Mouse (Mus musculus) mouse trophoblast stem cell (cell line): ENCODE measurements around the gene Iqsec1.

Source experiments
- in situ Hi-C, 2 experiments: fragments of 300-500 bp; cut with MseI, MboI; formaldehyde crosslinking; loops; 2 replicates in 1 of 2; 3 replicates in 1 of 2; pipeline ENCODE4 v1.15.1; 2025

The Iqsec1 gene

DNA sequence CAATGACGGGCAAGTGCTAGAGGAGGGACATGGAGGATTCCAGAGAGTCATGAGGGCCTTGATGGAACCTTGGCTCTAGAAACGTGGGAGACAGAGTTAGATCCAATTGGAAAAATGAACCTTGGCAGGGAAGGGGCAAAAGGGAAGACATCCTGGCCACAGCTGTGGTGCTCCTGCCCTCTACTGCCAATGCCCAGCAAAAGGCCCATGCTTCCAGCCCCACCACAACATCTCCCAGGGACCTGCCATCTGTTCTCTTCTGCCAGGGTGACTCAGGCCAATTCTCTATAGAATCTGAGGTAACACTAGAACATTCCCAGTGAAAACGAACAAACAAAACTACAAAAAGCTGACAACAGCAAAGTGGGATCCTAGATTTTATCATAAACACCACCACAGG, 173.1 kb downstream of the Iqsec1 start:
- in situ Hi-C loops = loop anchor here in 1 of 2 experiments (25.0 kb wide), 1 partner anchor 247 kb away; no protein-coding TSS in a partner anchor

DNA sequence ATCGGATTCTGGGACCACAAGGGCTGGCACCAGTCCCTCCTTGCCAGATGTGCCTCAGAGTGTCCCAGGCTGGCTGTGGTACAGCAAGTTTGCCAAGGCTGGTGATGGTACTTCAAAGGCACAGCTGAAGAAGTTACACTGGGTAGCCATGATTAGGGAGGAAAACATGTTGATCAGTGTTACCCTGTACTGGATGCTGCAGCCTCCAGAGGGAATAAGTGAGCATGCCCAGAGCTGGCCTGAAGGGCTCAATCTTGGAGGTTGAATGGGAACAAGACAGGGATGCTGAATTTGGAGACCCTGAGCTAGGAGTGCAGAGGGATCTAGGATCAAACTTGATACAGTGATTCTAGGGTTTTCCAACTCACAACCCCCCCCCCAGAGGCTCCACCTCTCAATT, 175.0 kb downstream of the Iqsec1 start:
- in situ Hi-C loops = loop anchor here in 1 of 2 experiments (25.0 kb wide), 1 partner anchor 249 kb away; no protein-coding TSS in a partner anchor

DNA sequence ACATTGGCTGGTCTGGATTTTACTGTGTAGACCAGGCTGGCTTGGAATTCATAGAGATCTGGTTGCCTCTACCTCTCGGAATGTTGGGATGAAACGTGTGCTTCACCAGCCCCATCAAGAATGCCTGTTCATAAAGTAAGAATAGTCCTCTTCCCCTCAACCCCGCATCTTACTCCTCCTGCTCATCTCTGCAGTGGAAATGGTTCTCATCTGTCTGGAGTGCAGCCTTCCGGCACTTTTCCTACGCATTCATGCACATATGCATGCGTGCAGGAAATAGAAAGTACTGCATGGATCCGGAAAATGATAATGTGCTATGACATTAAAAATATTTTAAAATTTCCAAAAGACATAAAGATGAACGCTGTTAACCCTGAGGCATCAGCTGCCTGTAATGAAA, 175.9 kb downstream of the Iqsec1 start:
- in situ Hi-C loops = loop anchor here in 1 of 2 experiments (25.0 kb wide), 1 partner anchor 250 kb away; no protein-coding TSS in a partner anchor

DNA sequence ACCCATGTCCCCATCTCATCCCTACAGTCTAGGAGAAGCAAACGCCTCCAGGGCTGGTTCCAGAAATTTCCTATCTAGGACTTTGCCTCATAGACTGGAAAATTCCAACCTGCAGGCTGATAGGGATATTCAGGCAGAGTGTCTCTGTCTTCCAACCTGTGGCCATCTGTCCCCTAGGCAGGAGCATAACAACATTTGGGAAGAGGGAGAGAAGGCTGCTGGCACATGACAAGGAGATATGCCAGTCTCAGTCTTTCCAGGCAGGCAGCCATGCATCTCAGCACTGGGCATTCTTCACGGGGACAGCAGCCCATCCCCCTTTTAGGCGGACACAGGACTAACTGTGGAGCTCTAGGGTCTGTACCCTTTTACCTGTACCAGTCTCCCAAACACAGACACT, 176.4 kb downstream of the Iqsec1 start:
- in situ Hi-C loops = loop anchor here in 1 of 2 experiments (25.0 kb wide), 1 partner anchor 250 kb away; no protein-coding TSS in a partner anchor

DNA sequence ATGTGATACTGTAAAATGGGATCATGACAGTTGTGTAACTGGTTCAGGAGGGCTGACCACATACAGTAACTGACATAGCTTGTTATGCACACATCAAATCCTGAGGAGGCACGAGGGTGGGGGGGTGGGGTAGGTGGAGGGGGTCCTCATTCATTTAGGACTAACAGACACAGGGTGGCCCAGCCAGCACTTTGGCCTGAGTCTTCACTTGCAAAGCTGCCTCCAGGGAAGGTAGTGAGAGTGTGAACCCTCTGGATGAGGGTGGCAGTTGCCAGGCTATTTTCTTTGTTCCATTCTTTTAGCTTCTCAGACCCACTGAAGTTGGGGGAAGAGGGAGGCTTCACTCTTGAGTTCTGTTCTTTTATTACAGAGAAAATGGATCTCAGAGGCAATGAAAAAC, 177.9 kb downstream of the Iqsec1 start:
- in situ Hi-C loops = loop anchor here in 1 of 2 experiments (25.0 kb wide), 1 partner anchor 252 kb away; no protein-coding TSS in a partner anchor

DNA sequence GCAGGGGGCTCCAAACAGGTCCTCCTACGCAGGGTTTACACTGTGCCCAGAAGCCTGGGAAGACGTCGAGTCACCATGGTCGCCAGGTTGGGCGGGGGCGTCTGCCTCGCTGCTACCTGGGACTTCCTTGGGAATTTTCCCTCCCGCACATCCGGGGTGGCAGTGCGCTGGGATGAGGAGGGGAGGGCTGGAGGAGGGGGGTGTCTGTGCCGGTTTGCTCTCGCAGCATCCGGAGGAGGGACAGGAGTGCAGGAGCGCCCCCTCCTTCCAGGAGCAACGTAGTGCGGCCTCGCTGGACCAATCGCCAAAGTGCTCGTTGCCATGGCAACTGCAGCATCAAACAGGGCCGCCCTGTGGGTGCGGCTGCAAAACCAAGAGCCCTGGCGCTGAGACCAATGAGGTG, 178.5 kb downstream of the Iqsec1 start:
- in situ Hi-C loops = loop anchor here in 1 of 2 experiments (25.0 kb wide), 1 partner anchor 252 kb away; no protein-coding TSS in a partner anchor

DNA sequence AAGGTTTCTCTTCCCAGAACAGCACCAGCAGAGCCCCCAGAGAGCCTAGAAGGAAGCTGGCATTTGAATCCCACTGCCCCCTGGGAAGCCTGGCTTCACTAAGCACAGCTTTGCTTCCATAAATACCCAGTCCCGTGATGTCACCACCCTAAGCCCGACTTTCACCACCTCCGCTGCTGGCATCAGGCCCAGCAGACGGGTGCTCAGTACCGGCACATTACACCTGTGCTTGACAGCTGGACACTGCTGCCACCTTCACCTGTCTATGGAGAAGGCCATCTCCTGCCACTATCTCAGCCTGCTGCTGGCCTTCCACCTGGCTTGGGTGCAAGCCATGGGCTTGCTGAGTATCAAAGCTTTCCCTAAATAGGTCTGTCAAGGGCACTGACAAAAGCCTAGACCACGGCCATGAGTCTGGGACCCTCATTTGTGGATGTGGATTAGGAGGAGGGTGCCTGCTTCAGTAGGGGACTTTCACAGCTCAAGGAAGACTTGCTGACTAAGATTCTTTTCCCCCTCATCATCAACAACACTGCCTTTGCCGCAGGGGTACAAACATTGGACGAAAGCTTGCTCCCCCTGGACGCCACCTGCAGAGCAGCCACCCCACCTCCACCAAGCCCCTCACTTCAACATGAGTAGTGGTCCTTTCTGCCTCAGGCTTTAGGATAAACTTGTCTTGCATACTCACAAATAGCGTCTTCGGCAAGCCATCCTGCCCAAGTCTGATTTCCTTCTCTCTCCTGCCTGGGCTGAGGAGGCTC, 179.2 kb downstream of the Iqsec1 start:
- in situ Hi-C loops = loop anchor here in 1 of 2 experiments (25.0 kb wide), 1 partner anchor 253 kb away; no protein-coding TSS in a partner anchor

DNA sequence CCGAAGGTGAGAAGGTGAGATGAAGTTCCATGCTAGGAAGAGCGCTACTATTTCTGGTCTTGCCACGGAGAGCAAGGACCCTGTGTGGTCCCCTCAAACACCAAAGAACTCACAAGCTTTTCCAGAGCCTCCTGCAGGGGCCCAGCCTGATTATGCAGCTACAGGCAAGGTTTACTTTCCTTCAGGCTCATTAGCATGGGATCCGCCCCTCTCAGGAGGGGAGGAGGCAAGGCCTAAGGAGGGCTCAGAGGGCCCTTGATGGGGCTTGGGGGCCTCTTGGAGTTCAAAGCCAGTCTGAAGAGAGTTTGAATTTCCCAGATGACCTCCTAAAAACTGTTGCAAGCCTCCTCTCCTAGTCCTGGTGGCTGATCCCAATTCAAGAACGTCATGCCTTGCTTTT, 179.9 kb downstream of the Iqsec1 start:
- in situ Hi-C loops = loop anchor here in 1 of 2 experiments (25.0 kb wide), 1 partner anchor 254 kb away; no protein-coding TSS in a partner anchor

DNA sequence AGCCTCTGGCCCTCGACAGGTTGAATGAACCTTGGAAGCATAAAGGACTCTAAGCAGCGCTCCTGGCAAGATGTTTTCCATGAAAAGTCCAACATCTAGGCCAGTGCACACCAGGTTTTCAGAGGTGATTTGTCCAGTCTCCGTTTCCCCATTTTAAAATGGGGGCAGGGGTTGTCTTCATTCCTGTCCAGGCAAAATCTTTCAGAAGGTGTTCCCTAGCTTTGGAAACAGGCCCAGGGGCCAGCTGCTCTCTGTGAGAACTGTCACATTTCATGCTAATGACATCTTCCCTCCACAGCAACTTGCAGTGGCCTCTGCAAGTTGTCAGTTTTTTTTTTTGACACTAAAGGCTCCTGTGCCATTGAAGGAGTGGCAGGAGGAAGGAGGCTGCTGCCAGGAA, 180.4 kb downstream of the Iqsec1 start:
- in situ Hi-C loops = loop anchor here in 1 of 2 experiments (25.0 kb wide), 1 partner anchor 254 kb away; no protein-coding TSS in a partner anchor

DNA sequence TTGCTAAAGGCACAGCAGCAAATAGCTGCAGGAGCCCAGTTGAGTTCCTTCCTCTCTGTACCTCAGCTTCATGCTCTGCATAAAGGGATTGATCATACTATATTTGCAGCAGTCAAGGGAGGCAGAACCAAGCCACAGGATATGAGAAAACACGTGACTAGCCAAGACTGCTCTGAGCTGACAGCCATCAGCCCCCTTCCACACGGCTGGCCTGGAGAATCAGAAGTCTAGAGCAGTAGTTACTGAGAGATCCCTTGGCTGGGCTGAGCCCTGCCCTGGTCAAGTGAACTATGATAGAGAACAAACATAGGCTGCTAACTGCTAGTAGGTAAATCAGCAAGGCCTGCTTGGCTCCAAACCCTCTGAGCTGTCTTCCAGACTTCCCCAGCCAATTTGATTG, 180.9 kb downstream of the Iqsec1 start:
- in situ Hi-C loops = loop anchor here in 1 of 2 experiments (25.0 kb wide), 1 partner anchor 255 kb away; no protein-coding TSS in a partner anchor

DNA sequence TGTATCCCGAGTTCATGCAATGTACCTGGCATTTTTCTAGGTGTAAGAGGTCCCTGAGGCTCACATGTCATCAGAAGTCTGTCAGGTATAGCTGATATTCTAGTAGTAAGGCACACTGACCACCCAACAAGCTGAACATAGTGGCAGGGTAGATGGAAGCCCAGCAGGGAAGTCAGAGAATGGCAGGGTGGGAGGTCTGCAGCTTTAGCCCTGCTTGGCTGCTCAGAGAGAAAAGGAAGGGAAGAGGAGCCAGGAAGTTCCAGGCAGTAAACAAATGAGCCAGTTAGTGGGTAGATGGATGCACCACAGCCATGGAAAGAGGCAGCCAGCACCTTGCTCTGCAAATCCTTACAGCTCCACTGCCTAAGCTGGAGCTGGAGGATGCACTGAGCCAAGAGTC, 181.7 kb downstream of the Iqsec1 start:
- in situ Hi-C loops = loop anchor here in 1 of 2 experiments (25.0 kb wide), 1 partner anchor 256 kb away; no protein-coding TSS in a partner anchor

DNA sequence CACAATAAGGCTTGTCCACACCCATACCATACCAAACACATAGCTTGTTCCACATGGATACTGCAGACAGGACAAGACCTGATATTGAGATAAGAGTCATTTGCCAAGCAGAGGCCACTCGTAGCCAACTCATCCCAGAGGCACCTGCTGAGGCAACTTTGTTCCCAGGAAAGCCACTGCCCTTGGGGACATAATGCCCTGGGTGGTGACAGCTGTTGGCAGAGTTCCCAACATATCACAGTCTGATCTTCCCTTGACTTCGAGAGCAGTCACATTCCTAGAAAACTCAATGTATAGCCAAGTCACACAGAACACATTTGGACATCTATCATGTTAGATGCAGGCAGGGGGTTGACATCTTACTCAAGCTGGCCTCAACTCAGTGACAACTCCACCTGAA, 183.4 kb downstream of the Iqsec1 start:
- in situ Hi-C loops = loop anchor here in 1 of 2 experiments (25.0 kb wide), 1 partner anchor 257 kb away; no protein-coding TSS in a partner anchor

DNA sequence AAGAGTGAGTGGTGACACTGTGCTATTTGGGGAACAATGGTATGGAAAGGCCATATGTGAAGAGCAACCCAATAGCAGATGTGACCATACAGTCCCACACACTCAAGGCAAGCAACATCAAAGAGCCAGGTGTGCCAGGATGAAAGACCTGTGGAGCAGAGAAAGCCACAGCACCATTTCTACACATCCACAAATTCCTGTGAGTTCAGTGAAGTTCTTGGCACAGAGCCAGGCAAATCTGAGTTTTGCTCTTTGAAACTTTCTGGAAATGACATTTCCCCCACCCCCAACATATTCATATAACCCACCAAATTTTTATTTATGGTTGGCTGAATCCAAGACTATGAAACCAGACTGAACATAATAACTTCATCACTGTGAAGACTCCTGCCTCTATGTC, 183.8 kb downstream of the Iqsec1 start:
- in situ Hi-C loops = loop anchor here in 1 of 2 experiments (25.0 kb wide), 1 partner anchor 258 kb away; no protein-coding TSS in a partner anchor

DNA sequence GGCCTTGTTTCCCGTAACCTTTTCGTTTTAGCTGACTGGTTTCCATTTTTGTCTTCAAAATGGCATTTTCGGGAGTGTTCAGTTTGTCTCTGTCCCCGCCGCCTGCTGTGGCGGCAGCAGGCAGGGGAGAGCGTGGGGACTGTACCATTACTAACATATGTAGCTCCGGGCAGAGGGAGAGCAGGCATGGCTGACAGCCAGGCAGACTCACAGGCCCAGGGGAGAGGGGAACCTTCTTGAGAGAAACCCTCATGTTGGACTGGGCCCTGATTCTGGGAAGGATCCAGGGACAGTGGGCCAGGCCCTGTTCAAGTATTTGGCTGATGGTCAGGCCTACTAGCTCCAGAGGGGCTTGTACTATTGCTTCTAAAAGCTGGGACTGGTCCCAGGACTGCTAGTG, 185.9 kb downstream of the Iqsec1 start:
- in situ Hi-C loops = loop anchor here in 1 of 2 experiments (25.0 kb wide), 1 partner anchor 260 kb away; no protein-coding TSS in a partner anchor

DNA sequence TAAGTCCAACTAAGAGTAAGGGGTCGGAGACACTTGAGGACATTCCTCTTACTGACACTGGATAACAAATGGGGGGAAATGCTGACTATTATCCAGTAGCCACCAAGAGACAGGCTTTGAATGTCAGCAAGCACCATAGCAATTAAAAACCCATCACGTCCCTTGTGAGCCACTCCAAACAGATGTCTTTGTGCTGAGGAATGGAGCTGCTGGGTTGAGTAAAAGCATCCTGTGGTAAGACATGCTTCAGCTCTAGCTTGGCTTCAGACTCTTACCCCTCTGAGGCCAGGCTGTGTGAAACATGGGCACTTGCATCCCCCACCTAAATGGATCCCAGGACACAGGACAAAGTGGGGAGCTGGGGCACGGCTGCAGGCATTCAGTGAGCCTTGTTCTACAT, 186.4 kb downstream of the Iqsec1 start:
- in situ Hi-C loops = loop anchor here in 1 of 2 experiments (25.0 kb wide), 1 partner anchor 260 kb away; no protein-coding TSS in a partner anchor

DNA sequence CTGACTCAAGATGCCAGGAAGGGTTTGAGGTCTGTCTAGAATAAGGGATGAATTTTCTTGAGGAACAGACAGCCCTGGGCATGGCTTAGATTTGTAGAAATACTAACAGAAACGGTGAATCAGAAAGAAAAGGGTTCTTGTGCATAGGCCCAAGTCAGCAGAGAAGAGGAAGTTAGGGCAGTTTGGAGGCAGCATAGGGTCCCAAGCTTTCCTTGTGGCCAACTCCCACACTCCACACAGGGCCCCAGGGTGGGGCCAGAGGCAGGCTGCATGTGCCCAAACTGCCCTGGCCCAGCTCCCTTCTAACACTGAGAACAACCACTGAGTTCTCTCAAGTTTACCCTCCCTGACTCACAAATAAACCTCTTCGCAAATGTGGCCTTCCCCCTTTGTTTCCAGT, 187.7 kb downstream of the Iqsec1 start:
- in situ Hi-C loops = loop anchor here in 1 of 2 experiments (25.0 kb wide), 1 partner anchor 261 kb away; no protein-coding TSS in a partner anchor

DNA sequence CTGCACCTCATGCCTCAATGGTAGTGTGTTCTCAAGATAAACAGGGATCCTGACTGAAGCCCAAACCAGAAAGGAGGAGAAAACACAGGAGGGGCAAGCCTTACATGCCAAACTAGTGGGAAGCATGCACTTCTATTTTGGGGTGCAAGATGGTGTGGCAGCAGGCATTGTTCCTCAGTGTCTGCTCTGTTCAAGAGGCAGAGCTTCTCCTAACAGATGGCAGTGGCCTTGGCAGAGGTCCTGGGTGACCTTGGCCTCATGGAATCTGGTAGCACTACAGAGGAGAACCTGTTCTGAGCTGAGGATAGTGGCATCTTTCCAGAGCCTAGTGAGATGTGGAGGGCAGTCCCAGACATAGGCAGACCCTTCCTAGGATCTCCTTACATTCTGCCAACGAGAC, 189.4 kb downstream of the Iqsec1 start:
- in situ Hi-C loops = no loop called here

DNA sequence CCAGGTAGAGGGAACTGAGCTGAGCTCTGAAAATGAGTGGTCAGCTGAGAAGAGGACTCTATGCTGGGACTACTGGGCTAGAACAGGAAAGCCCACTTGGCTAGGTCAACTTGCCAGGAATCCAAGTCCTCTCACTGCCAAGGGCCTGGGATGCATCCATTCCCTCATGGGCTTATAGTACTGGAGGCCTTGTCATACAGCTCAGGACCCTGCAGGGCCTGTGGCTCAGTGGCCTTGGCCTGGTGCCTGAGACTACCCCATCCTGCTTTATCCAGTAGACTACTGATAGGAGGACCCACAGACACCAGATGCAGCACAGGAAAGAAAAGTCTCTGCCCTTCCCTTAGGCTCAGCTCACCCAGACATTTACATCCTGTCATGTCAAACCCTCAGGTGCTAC, 190.3 kb downstream of the Iqsec1 start:
- in situ Hi-C loops = no loop called here

DNA sequence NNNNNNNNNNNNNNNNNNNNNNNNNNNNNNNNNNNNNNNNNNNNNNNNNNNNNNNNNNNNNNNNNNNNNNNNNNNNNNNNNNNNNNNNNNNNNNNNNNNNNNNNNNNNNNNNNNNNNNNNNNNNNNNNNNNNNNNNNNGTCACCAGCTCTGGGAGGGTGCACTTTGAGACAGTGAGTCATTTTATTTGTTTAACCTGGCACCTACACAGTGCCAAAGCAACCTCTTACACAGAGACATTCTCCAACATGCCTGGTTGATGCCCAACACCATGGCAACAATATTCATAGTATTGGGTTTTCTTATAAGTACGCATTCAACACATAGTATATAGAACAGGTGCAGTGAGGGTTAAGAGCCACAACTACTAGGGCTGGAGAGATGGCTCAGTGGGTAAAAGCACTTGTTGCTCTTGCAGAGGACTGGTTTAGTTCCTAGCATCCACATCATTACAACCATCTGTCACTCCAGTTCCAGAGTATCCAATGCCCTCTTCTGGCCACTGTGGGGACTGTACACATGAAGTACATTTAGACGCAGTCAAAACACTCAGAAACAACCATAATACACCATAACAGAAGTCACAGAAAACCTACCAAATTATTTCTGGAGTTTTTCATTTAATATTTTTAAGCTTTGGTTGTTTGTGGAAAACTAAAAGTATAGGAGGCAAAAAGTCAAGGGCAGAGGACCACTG, 191.4 kb downstream of the Iqsec1 start:
- in situ Hi-C loops = no loop called here

DNA sequence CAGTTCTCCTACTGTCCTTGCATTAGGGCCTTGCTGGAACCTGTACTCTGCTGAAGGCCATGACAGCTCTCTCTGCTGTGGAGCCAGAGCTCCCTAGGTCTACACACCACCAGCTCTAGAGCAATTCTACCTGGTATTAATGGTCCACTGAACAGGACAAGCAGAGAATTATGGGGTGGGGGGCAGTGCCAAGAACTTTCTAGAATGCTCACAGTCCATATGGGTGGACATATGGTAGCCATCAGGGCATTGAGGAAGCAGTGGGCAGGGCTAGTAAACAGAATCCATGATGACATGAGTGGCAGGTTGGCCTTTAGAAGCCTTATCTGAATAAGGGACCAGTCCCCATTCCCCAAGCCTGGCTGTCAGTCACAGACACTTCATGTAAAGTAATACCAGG, 197.6 kb downstream of the Iqsec1 start:
- in situ Hi-C loops = no loop called here

DNA sequence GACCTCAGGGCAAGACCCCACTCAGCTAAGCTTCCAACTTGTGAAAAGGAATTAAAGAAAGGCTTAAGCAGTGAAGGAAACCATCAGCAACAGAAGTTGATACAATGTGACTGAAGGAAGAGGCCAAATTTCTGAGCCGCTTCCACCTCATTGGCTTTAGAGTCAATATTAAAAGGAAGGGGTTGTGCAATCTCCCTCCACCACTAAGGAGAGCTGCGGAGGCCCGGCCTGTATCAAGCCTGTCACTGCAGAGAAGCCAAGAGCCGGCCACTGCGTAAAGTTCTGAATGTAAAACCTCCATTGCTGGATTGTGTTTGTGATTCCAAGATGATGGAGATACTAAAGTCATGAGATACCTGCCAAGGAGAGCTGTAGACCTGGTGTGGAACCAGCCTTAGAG, 199.0 kb downstream of the Iqsec1 start:
- in situ Hi-C loops = no loop called here

DNA sequence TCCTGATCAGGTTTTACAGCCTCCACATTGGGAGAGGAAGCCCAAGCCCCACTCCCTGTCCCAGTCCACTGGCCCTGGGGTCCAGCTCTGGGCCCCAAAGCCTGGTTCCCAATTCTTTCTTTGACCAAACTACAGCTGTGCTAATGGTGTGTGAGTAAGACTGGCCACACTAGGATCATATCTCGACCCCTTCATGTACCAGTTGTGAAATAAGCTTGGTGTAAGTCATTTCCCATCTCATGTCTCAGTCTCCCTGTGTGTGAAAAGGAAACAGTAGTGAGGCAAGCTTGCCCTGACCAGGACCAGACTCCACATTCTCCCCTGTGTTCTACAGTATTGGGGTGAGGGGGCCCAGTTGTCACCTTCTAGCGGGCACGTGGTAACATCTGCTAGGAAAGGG, 200.9 kb downstream of the Iqsec1 start:
- in situ Hi-C loops = no loop called here
